Mouse (Mus musculus): ENCODE measurements at regions not wholly inside any gene's neighbourhood (a gene's known extent, or its start where the extent isn't known, plus 50 kb on each side); places are given as distances from the start of the nearest gene placed in this dataset.
A peak's percentile ranks its signal among the peaks of the same experiment; 100 is the strongest.

- no peak overlapping the region for H3K27ac ChIP-seq (replicated peaks)
- no peaks in the 10 kb centered on the region for H3K9me3 ChIP-seq (replicated peaks)
- no peak for ATAC-seq (ENCODE audit: insufficient read depth)
- no peak overlapping the region for H3K4me2 ChIP-seq
- no peaks in the 10 kb centered on the region for H3K36me3 ChIP-seq (replicated peaks)
- no peaks in the 10 kb centered on the region for H3K27me3 ChIP-seq
- H3K4me1 ChIP-seq (replicated peaks) = no peaks in the 10 kb centered on the region
- no peak overlapping the region for H3K9ac ChIP-seq
- 71% methylated on average over 1 of the region's 1 CpGs for WGBS (ENCODE audit: insufficient replicate concordance)
- no peak overlapping the region for H3K4me3 ChIP-seq (replicated peaks)
Observed at GRCm38 (mm10) chr1:94642296-94642695, 589.9 kb upstream of the Pdcd1 start.

GRCm38 (mm10) chr1:94658218-94658617 is 605.9 kb upstream of the Pdcd1 start:
- no peaks in the 10 kb centered on the region for H3K27me3 ChIP-seq
- no peak overlapping the region for H3K9ac ChIP-seq
- no peaks in the 10 kb centered on the region for H3K36me3 ChIP-seq (replicated peaks)
- H3K9me3 ChIP-seq (replicated peaks) = no peaks in the 10 kb centered on the region
- no peak overlapping the region for H3K4me2 ChIP-seq
- H3K4me1 ChIP-seq (replicated peaks) = no peaks in the 10 kb centered on the region
- no peak overlapping the region for H3K4me3 ChIP-seq (replicated peaks)
- H3K27ac ChIP-seq (replicated peaks) = no peak overlapping the region
- ATAC-seq (ENCODE audit: insufficient read depth) = no peak

DNA sequence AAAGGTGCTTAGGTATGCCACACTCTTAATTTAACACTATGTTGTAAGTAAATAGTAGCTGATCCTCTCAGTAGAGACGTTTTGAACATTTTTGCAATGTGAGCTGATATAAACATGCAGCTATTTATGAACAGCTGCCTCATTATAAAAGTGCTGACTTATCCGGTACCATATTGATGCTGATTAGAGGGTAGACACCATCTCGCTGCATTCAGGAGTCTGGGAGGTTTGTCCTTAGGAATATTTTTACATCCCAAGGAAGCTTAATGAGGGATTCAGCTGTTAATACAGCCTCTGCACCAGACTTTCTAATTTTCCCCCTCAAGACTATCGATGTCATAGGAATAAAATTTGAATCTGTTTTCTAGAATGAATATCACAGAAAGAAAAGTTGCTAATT is 619.3 kb upstream of the Pdcd1 start:
- H3K9me3 ChIP-seq (replicated peaks) = no peaks in the 10 kb centered on the region
- H3K9ac ChIP-seq = no peak overlapping the region
- H3K4me1 ChIP-seq (replicated peaks) = no peaks in the 10 kb centered on the region
- no peak for ATAC-seq (ENCODE audit: insufficient read depth)
- H3K27me3 ChIP-seq = no peaks in the 10 kb centered on the region
- H3K4me3 ChIP-seq (replicated peaks) = no peak overlapping the region
- no peak overlapping the region for H3K4me2 ChIP-seq
- H3K36me3 ChIP-seq (replicated peaks) = no peaks in the 10 kb centered on the region
- no peak overlapping the region for H3K27ac ChIP-seq (replicated peaks)
- WGBS (ENCODE audit: insufficient replicate concordance) = 56% methylated on average over 4 of the region's 4 CpGs

- Histone ChIP-seq H3K4me3 (replicated peaks) (no peak overlapping the region), H3K27ac (replicated peaks) (no peak overlapping the region), H3K9me3 (replicated peaks) (no peaks in the 10 kb centered on the region), H3K9ac (no peak overlapping the region), H3K4me1 (replicated peaks) (no peaks in the 10 kb centered on the region), H3K4me2 (no peak overlapping the region), H3K27me3 (no peaks in the 10 kb centered on the region), H3K36me3 (replicated peaks) (no peaks in the 10 kb centered on the region)
- WGBS (ENCODE audit: insufficient replicate concordance) = 59% methylated on average over 1 of the region's 1 CpGs
- no peak for ATAC-seq (ENCODE audit: insufficient read depth)
Observed at GRCm38 (mm10) chr1:94700517-94700916, 612.9 kb upstream of the Fam174a start.

- 82% methylated on average over 1 of the region's 1 CpGs for WGBS (ENCODE audit: insufficient replicate concordance)
- H3K9me3 ChIP-seq (replicated peaks) = no peaks in the 10 kb centered on the region
- no peak overlapping the region for H3K4me3 ChIP-seq (replicated peaks)
- H3K4me1 ChIP-seq (replicated peaks) = no peaks in the 10 kb centered on the region
- no peaks in the 10 kb centered on the region for H3K36me3 ChIP-seq (replicated peaks)
- H3K27me3 ChIP-seq = no peaks in the 10 kb centered on the region
- ATAC-seq (ENCODE audit: insufficient read depth) = no peak
- H3K27ac ChIP-seq (replicated peaks) = no peak overlapping the region
- H3K9ac ChIP-seq = no peak overlapping the region
- H3K4me2 ChIP-seq = no peak overlapping the region
Observed at GRCm38 (mm10) chr1:94701688-94702087, 611.7 kb upstream of the Fam174a start.

- H3K9me3 ChIP-seq (replicated peaks) = no peaks in the 10 kb centered on the region
- H3K36me3 ChIP-seq (replicated peaks) = no peaks in the 10 kb centered on the region
- no peaks in the 10 kb centered on the region for H3K27me3 ChIP-seq
- no peaks in the 10 kb centered on the region for H3K4me1 ChIP-seq (replicated peaks)
- no peak overlapping the region for H3K27ac ChIP-seq (replicated peaks)
- no peak overlapping the region for H3K4me2 ChIP-seq
- H3K4me3 ChIP-seq (replicated peaks) = no peak overlapping the region
- H3K9ac ChIP-seq = no peak overlapping the region
- WGBS (ENCODE audit: insufficient replicate concordance) = 58% methylated on average over 5 of the region's 5 CpGs
- ATAC-seq (ENCODE audit: insufficient read depth) = no peak
Observed at GRCm38 (mm10) chr1:94712812-94713211, 600.6 kb upstream of the Fam174a start.

GRCm38 (mm10) chr1:94717699-94718098 is 595.7 kb upstream of the Fam174a start:
- no peak overlapping the region for H3K4me2 ChIP-seq
- H3K27ac ChIP-seq (replicated peaks) = no peak overlapping the region
- no peaks in the 10 kb centered on the region for H3K4me1 ChIP-seq (replicated peaks)
- H3K9me3 ChIP-seq (replicated peaks) = no peaks in the 10 kb centered on the region
- no peak for ATAC-seq (ENCODE audit: insufficient read depth)
- WGBS (ENCODE audit: insufficient replicate concordance) = 34% methylated on average over 2 of the region's 2 CpGs
- no peaks in the 10 kb centered on the region for H3K27me3 ChIP-seq
- H3K36me3 ChIP-seq (replicated peaks) = no peaks in the 10 kb centered on the region
- no peak overlapping the region for H3K9ac ChIP-seq
- H3K4me3 ChIP-seq (replicated peaks) = no peak overlapping the region

DNA sequence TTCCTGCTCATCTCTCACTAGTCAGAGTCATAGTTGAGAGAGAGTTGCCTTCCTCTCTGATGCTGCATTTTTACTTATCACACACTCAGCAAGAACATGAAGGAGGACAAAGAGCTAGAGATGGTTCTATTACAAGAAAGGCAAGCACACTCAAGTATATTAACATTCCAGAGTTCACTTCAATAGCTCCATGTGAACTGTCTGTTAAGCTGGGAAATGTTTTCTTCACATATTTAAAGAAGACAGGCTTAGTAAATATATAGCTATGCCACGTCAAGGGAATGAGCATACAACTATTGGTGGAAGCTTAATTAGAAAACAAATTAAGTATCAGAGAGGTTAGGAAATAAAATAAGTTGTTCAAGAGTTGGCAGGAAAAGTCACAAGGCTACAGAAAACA is 559.9 kb upstream of the Fam174a start:
- ATAC-seq (ENCODE audit: insufficient read depth) = no peak
- Histone ChIP-seq H3K36me3 (replicated peaks) (no peaks in the 10 kb centered on the region), H3K9ac (no peak overlapping the region), H3K27me3 (no peaks in the 10 kb centered on the region), H3K27ac (replicated peaks) (no peak overlapping the region), H3K4me3 (replicated peaks) (no peak overlapping the region), H3K4me1 (replicated peaks) (no peaks in the 10 kb centered on the region), H3K9me3 (replicated peaks) (no peaks in the 10 kb centered on the region), H3K4me2 (no peak overlapping the region)
- WGBS (ENCODE audit: insufficient replicate concordance) = 35% methylated on average over 1 of the region's 1 CpGs

GRCm38 (mm10) chr1:94789019-94789585 is 524.3 kb upstream of the Fam174a start:
- Histone ChIP-seq H3K4me2 (no peak overlapping the region), H3K9ac (no peak overlapping the region), H3K36me3 (replicated peaks) (no peaks in the 10 kb centered on the region), H3K27ac (replicated peaks) (no peak overlapping the region), H3K27me3 (no peaks in the 10 kb centered on the region), H3K4me1 (replicated peaks) (no peaks in the 10 kb centered on the region), H3K4me3 (replicated peaks) (no peak overlapping the region), H3K9me3 (replicated peaks) (no peaks in the 10 kb centered on the region)
- no peak for ATAC-seq (ENCODE audit: insufficient read depth)
- 83% methylated on average over 2 of the region's 2 CpGs for WGBS (ENCODE audit: insufficient replicate concordance)

DNA sequence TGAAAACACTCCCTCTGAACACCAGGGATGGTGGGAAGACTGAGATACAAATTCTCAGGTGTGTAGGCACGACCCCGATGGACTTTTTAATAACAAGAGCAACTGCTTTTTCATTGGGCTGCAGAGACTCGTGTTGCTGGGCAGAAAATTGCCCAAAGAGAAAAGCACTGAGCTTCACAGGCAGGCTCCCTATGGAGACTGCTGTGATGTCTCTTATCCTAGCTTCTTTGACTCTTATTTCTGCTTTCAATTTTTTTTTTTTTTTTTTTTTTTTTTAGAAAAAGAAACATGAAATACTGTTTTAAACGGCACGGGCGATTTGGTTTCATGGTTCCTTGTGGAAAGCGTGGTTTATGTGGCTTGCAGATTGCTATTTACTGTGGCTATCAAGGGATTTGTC is 522.8 kb upstream of the Fam174a start:
- Histone ChIP-seq H3K27ac (replicated peaks) (no peak overlapping the region), H3K4me1 (replicated peaks) (no peaks in the 10 kb centered on the region), H3K4me3 (replicated peaks) (no peak overlapping the region), H3K9ac (no peak overlapping the region), H3K36me3 (replicated peaks) (no peaks in the 10 kb centered on the region), H3K27me3 (no peaks in the 10 kb centered on the region), H3K4me2 (no peak overlapping the region), H3K9me3 (replicated peaks) (no peaks in the 10 kb centered on the region)
- 30% methylated on average over 7 of the region's 7 CpGs for WGBS (ENCODE audit: insufficient replicate concordance)
- no peak for ATAC-seq (ENCODE audit: insufficient read depth)

GRCm38 (mm10) chr1:94791052-94791451 is 522.4 kb upstream of the Fam174a start:
- Histone ChIP-seq H3K4me3 (replicated peaks) (no peak overlapping the region), H3K36me3 (replicated peaks) (no peaks in the 10 kb centered on the region), H3K9me3 (replicated peaks) (no peaks in the 10 kb centered on the region), H3K4me1 (replicated peaks) (no peaks in the 10 kb centered on the region), H3K4me2 (peak overlapping the region; percentile 18; the same call in 1 of the 2 replicates), H3K27me3 (no peaks in the 10 kb centered on the region), H3K9ac (no peak overlapping the region), H3K27ac (replicated peaks) (no peak overlapping the region; the same call in 1 of the 2 replicates)
- ATAC-seq (ENCODE audit: insufficient read depth) = peak; percentile 37
- 5% methylated on average over 6 of the region's 6 CpGs for WGBS (ENCODE audit: insufficient replicate concordance)

DNA sequence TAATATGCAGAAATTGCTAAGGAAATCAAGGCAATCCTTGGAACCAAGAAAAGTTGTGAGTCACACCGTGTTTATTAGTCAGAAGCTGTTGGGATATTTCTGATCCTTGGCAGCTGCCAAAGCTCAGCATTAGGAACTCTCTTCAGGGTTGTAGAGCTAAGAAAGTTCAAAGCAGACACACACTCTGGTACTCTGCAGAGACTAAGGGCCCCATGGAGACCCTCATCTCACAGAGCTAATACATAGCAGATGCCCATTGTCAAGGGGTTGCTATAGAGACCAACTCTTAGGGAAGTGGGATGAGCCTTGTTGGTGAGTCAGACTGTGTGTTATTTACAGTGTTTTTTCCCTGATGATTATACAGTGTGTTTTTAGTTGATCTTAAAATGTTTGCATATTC is 517.4 kb upstream of the Fam174a start:
- Histone ChIP-seq H3K9ac (no peak overlapping the region), H3K27ac (replicated peaks) (no peak overlapping the region), H3K36me3 (replicated peaks) (no peaks in the 10 kb centered on the region), H3K27me3 (no peaks in the 10 kb centered on the region), H3K4me2 (no peak overlapping the region), H3K4me3 (replicated peaks) (no peak overlapping the region), H3K4me1 (replicated peaks) (no peaks in the 10 kb centered on the region), H3K9me3 (replicated peaks) (no peaks in the 10 kb centered on the region)
- 63% methylated on average over 1 of the region's 1 CpGs for WGBS (ENCODE audit: insufficient replicate concordance)
- no peak for ATAC-seq (ENCODE audit: insufficient read depth)

Data from liver, embryonic 15.5 days (tissue).